Mouse (Mus musculus) lung, adult 2 months (tissue): Measurements from ENCODE around the gene Dchs1.

Source experiments
- CTCF ChIP-seq: fragments of 200-500 bp; IDR thresholded peaks from 2 replicates; pipeline ENCODE4 v1.5.1; 2011; ENCODE audit warnings: mild to moderate bottlenecking, low read length, control low read depth; ENCODE audit not compliant: insufficient read depth
- POLR2A ChIP-seq: fragments of 200-500 bp; IDR thresholded peaks from 2 replicates; pipeline ENCODE4 v1.6.1; 2011; ENCODE audit warnings: low read depth, mild to moderate bottlenecking, control low read depth, low read length, borderline replicate concordance; ENCODE audit errors: extremely low read depth

GRCm38 (mm10) chr7:105809836-105810235 is 22.4 kb upstream of the Dchs1 start:
- no peak for TF ChIP-seq CTCF
- TF ChIP-seq POLR2A, result no peak
